Mouse (Mus musculus) urinary bladder, postnatal 36 days (tissue): ENCODE data around the gene Ddx6.
"Not testable (repeated sequence)": the region's sequence is repeated elsewhere in the genome, so short reads cannot be mapped to it uniquely, and the experiment has no call there.

Experiments used
- DNase-seq, 2 experiments: peaks; one replicate each; pipeline ENCODE4 v3.0.0; 2022; ENCODE audit warnings: low spot score in 2 of 2, mixed read lengths in 1 of 2

Gene Ddx6

DNA sequence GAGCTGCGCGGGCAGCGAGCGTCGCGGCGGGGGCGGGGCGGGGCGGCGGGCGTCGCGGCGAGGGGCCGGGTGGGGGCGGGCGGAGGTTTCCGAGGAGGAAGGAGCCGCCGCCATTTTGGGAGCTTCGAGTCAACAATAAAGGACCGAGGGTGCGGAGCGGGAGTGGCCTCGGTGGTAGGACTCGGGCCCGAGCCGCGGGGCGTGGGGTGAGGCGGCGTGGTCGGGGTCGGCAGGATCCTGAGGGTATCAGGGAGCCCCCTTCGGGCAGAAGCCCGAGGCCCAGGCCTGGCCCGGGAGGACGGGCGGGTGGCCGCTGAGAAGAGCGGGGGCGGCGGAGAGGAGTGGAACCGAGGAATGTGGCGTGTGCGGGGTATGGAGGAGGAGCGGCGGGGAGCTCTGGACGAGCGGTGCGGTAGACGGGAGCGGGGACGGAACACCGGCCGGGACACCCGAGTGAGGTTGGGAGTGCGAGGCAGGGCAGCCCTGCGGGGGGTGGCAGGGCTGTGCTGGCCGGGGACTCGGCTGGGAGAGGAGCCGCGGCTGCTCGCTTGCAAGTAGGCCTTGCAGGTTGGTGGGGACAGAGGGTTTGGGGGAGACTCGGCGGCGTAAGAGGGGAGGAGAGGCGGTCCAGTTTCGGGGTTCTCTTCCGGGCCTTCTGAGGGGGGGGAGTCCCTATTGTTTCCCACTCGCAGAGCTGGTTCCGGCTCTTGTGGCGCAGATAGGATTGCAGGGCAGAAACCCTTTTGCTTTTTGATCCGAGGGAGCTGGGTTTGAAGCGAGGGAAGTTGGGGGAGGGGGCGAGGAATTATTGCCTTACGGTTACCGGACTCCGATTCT lies at the start of gene Ddx6:
TSS of gene Ddx6 (plus strand) at position 114 of the 837 bp plus-strand sequence.
- peak; percentile 62 to 68 for DNase-seq

DNA sequence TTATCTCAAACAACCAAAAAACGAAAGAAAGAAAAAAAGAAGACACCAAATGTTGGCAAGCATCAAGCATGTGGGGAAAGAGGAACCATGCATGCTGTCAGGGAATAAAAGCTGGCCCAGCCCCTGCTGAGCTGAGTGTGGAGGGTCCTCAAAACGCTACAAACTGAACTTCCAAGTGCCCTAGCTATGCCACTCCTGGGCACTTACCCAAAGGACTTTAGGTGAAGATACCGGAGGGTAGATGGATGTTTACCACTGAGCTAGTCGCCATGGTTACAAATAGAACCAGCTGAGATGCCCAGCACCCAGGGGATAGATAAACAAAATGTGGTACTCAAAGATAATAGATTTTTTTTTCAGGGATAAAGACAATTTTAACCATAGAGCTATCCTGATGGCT lies 43.1 kb upstream of the Ddx6 start, which contains the start of gene Cxcr5:
TSS of gene Cxcr5 (minus strand) at position 281 of the 400 bp plus-strand sequence.
- no peak for DNase-seq

DNA sequence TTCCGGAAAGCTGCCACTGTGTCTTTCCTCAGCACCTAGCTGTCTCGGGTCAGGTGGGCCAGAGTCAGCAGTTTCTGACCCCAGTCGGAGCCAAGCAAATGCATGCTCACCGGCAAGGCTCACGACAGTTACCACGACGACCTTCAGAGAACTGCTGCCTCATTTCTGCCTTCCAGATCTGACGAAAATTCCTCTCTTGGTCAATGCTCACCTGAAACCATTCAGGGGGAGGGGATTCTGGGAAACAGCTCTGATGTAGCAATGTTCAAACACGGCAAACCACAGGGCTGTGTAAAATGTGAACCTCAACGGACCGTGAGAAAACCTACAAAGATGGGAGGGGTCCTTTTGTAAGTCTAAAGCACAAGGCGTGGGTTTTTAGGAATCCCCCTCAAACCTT lies 41.8 kb upstream of the Ddx6 start:
- DNase-seq = no peak

DNA sequence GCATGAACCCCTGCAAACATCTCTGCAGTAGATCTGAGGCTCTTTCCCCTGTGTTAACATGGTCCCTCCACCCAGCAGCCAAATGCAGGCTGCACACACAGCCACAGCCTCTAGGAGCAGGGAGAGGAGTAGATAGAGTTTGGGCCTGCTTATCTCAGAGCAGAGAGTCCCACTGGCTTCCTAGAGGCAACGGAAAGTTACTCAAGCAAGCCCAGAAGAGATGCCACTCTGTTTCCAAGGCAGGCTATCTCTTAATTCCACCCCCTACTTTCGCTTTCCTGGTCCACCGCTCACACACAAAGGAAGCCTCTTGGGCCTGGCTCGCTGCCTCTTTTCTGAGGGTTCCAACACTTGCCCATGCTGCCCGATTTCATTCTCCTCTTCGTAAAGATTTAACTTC lies 39.3 kb upstream of the Ddx6 start:
- no peak for DNase-seq

DNA sequence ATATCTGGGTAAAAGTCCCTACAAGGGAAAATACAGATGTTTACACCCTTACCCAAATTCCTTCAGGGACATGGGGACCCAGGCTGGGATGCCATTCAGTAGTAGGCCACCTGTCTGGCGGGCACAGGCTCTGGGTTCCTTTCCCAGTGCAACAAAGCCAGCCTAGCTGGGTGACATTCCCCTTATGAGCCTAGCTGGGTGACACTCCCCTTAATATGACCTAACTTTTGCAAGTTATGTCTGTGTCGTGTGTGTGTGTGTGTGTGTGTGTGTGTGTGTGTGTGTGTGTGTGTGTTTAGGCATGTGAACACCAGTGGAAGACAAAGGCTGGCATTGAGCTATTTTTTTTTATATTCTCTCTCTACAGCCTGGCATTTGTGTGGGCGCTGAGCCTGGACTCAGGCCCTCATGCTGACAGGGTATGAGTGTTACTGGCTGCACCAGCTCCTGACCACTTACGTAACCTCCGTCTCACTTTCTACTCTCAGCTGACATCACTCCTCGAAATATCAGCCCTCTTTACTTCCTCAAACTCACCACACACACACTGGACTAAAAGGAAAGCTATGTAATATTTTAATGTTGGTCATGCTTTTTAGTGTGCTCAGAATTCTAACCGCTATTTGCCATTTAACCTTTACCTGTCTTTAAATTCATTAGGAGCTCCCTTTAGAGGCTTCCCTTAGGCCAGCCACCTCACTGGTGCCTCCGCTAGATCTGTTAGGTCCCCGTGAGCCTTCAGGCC lies 37.2 kb upstream of the Ddx6 start:
- no peak for DNase-seq

DNA sequence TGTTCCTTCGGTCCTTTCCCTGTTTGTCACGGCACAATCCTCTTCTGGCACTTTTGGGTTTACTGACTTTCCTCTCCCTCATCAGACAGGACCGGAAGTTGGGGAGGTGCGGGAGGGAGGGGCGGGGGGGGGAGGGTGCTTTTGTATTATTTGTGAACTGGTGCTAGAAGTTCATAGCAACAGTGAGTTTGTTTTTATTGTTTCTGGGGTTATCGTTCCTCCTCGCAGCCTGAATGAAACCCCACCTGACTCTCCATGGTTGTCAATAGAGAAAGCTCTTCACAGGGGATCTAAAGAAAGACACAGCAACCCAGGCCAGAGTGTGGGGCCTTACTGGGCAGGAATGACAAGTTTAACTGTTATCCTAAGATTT lies 36.6 kb upstream of the Ddx6 start:
- DNase-seq = no peak

DNA sequence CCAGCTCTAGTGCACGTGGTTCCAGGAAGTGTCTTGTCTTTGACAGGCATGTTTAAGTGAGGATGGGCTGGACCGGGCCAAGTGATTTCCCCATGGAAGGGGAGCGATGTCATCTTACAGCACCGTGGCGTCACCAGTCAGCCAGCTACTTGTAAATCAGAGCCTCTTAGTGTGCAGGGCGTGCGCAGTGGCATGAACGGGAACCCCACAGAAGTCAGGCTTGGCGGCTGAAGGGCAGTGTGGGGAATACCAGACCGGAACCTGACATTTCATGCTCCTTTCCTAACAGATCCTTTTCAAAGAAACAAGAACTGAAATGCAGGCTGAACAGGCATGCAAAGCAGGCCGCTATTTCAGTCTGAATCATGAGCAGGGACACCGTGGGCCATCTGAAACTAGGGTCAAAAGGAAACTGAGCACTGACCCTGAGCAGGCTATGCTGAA lies 33.7 kb upstream of the Ddx6 start:
- DNase-seq = no peak

DNA sequence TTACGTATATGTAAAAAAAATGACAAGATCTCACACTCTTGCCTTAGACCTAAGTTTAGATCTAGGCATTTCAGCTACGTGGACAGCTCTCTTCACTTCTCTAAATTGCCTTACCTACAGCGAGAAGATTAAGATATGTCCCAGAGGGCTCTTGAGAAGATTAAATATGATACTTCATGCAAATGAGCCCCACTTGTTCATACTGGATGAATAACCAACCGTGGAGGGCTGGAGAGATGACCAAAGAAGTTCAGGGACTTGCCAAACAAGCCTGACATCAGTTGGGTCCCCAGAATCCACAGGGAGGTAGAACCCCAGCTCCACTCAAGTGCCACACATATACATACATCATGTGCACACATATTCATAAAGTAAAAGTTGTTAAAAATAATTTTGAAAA lies 31.4 kb upstream of the Ddx6 start:
- no peak for DNase-seq

DNA sequence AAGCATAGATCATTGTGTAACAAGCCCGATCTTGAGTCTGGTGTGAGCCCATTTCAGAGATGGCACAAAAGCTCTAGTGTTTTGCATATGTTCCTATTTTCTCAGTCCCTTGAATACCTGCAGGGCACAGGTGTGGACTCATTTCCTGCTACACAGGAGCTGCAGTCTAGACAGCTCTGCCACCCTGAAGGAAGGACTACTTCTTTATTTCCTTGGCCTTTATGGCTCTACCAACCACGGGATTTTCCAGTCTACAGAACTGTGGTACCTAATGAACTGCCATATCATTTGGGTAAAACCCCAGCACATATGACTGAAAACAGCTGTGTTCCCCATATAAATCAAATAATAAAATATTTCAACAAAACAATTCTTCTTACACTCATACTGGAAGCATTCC lies 29.6 kb upstream of the Ddx6 start:
- DNase-seq = no peak

DNA sequence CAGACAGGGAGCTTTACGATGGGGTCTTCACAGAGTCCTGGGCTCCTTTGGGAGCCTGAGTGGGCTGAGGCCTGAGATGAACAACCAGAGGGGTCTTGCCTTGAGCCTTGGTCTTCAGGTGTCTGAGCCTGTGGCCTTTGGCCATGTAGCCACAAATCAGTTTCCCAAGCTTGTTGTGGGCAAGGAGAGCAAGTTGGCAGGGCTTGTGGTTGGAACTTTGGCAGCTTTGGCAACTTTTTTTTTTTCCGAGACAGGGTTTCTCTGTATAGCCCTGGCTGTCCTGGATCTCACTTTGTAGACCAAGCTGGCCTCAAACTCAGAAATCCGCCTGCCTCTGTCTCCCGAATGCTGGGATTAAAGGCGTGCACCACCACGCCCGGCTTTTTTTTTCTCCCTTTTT lies 28.6 kb upstream of the Ddx6 start:
- DNase-seq = not testable (repeated sequence)

DNA sequence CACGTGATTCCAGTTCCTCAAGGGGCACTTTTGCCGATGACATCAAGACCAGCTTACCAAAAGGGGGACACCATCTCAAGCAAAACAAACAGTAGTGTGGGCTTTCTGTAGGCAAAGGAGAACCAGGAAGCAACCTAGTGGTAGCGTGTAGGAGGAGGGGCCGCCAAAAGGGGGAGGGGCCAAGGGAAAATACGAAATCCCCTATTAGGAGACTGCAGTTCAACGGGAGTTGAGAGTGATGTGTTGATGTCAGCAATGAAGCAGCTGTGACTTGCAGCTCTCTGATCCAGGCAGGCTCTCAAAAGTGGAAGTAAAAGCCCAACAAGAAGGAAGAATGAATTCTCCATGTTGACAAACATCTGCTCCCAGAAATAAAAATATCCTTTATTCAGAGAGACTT lies 25.3 kb upstream of the Ddx6 start:
- no peak for DNase-seq

DNA sequence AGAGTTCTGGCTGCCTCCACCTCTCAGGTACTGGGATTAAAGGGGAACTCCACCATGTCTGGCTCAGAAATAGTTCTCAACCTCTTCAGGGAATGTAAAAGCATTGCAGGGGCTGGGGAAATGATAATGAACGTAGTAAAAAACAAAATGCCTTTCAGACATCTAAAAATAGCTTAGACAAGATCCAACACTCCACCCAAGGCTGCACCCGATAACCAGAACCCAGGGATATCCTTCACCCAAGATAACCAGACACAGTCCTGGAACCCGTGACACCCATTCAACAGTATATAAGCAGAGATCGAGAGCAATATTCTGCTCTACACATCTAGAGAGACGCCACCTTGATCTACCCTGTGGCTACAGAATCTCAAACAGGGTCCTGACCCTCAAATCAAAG lies 24.6 kb upstream of the Ddx6 start:
- DNase-seq = no peak

DNA sequence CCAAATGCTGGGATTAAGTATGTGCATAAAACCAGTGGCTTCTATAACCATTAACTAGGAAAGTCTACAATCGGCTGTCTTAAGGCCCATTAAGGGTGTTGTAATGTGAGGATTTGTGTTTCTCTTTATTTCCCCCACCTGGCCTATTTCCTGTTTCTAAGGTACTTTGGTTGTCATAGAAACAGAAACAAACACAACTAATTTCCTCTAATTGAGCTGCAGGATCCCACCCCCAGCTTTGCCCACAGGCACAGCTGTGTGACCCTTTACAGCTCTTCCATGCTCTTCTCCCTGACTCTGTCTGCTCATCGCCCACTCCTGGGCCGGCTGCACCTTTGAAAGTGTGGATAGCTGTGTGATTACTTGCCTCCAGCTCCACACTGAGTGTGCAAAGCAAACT lies 23.3 kb upstream of the Ddx6 start:
- DNase-seq = no peak

DNA sequence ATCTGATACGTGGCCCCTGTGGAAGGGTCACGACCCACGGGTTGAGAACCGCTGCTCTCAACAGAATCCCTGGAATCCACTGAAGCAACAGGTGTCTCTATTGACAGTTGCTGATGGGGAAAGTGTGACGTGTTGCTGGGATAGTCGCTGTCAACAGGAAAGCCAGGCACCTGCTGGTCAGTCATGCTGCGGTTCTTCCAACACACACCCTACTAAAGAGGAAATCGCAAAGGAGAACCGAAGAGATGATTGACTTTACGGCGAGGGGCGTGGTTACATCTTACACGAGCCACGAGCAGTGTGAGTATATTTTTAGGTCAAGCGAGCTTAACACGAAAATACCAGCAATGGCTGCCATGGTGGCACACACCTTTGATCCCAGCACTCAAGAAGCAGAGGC lies 22.3 kb upstream of the Ddx6 start:
- DNase-seq = no peak

DNA sequence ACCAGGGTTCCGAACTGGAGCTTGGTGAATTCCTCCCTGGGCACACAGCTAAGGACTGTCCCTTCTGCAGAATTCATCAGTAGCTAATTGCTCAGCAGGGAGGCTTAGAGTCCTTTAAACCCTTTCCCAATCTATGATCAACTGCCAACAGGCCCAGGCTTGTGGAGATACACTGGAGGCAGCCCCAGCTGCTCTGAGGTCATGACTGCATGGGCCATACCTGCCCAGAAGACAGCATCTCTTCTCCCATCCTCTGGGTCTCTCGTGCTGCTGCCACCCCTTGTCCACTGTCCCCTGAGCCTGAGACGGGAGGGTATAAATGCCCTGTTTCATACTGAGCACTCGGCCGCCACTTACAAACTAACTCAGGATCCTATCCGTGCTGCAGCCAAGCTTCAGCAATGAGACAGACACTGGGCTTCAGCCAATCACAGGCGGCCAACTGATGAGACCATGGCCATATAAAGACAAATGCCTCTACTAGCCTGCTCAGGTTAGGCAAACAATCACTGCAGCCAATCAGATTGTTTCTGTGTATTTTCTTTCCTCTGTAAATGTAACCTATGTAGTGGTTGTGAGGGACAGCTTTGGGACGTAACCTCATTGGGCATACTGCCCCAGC lies 17.9 kb upstream of the Ddx6 start:
- no peak for DNase-seq

DNA sequence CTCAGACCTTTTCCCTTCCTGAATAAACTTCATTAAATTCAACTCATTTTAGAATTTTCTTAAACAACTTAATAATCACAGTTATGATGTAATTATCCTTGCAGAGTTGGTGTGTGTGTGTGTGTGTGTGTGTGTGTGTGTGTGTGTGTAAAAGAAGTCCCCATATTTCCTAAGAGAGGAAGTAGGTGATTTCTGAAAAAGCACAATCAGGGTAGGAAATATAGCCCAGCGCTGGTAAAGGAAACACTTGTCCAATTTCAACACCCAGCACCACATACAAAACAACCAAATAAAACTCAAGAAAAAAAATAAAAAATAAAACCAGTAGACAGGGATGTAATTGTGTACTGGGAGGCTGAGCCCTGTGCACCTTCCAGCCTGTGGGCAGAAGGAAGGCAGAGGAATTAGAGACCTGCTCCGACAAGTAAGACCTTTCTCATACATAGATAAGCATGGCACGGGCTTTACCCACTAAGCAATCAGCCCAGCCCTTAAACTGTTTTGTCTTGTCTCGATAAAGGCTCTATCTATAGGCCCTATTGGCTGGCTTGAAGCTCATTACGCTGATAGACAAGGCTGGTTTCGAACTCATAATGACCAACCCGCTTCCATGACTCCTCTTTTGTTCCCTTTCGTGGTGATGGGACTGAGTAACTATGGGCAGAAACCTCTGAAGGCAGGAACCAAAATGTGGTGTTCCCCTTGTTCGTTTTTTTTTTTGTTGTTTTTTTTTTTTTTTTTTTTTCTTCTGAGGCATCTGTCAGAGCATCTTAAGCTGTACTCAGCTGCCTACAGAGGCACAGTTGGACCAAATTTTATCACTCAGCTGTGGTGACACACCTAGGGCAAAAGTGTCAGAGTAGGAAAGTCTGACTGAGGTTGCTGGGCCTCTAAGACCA lies 17.2 kb upstream of the Ddx6 start:
- no peak for DNase-seq

DNA sequence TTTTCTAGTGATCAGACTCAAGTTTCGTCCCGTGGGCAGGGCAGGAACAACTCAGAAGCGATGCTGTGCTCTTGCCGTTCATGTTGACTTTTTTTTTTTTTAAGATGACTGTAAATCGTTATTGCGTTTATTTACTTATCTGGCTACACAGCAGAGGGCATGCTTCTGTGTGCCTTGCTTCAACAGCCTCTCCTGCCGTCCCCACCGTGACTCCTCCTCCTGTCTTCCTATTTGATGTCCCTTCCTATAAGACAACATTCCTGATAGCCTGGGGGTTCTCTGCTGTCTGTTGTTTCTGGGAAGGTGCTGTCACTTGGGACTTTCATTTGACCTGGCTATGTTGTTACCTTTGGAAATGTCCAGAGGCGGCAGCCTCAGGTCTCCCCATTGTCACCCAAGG lies 16.1 kb upstream of the Ddx6 start:
- no peak for DNase-seq

DNA sequence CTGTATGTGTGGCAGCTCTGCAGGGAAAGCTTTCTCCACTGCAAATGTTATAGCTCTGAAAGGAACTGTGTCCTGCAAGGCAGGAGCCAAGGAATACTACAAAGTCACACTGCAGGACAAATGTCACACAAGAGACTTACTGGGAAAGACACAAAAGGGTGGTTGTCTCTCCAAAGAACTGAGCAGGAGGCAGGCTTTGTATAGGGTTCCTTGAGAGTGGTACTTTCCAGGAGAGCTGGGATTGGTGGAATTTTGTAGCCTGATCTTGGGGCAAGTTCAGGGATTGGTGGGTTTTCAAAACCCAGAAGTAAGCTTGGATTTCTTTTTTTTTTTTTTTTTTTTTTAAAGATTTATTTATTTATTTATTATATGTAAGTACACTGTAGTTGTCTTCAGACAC lies 15.6 kb upstream of the Ddx6 start:
- DNase-seq = no peak

DNA sequence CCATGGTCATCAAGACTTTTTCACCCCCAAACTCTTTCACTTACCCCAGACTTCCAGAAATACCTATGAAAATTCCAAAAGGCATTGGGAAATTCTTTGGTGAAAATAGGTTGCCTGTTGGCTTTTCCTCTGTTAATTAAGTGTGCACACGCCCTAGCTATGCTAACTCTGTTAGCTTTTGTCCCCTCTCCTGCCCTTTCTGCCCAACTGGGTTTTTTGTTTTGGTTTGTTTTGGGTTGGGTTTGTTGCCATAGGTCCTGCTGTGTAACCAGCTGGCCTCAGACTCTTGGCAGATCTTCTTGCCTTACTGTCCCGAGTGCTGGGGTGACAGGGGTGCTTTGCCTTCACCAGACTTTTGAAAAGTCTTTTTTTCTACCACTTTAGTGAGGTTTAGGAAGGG lies 13.7 kb upstream of the Ddx6 start:
- DNase-seq = no peak

DNA sequence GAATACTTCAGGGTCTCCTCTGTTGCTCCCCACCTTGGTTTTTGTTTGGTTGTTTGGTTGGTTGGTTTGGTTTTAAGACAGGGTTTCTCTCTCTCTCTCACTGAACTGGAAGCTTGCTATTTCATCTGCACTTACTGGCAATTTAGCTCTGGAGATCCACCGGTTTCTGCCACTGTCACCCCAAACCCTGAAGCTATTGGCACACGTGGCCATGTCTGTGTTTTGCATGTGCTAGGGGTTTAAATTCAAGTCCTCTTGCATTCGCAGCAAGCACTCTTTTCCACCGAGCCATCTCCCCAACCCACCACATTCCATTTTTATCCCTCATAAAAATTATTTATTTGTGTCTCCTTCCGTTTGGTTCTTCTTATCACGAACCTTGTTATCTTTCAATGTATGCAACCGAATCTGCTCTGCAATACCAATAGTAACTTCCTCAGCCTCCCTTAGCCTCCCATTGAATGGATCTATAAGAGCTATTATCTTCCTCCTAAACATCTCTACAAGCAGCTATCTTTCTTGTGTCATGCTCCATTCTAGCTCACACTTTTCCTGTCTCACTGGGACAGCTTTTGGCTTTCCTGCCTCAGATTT lies 13.0 kb upstream of the Ddx6 start:
- no peak for DNase-seq

DNA sequence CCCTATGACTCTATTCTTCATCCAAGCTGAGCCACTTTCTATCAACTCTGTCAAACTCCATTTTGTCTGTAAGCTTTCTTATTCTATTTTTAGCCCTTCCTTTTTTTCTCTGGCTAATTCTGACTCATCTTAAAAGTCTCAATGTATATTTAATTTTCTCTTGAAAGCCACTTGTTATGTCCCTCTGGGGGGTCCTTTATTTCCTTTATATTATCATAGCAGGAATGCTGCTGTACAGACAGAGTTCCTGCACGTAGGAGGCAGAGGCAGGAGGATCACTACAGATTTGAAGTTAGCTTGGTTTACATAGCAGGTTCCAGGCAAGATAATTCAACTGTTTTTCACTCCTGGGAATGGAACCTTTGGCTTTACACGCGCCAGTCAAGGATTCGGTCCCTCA lies 11.5 kb upstream of the Ddx6 start:
- DNase-seq = no peak
